Mouse (Mus musculus) left cerebral cortex, postnatal 36 days (tissue): ENCODE results near the gene Fam102b. TPM values are rescaled to one million over a fixed set of nuclear protein-coding genes. Genes with fewer than 3 reads are reported as not detected.

Experiments
- DNase-seq, 2 experiments: peaks; one replicate each; pipeline ENCODE4 v3.0.0; 2021 to 2022; ENCODE audit warnings: low spot score in 2 of 2, mixed read lengths in 1 of 2
- intact Hi-C: fragments of 180-260 bp; cut with DNase I; formaldehyde crosslinking; loops from one replicate; pipeline ENCODE4 v1.15.1; 2025
- total RNA-seq, 2 experiments: library from RNA; stranded (reverse); gene quantifications; 2 replicates each; pipeline ENCODE4 v1.2.3; 2021

Gene Fam102b
- total RNA-seq, 2 experiments from 2014 or later, result 33.3 to 36.6 TPM

DNA sequence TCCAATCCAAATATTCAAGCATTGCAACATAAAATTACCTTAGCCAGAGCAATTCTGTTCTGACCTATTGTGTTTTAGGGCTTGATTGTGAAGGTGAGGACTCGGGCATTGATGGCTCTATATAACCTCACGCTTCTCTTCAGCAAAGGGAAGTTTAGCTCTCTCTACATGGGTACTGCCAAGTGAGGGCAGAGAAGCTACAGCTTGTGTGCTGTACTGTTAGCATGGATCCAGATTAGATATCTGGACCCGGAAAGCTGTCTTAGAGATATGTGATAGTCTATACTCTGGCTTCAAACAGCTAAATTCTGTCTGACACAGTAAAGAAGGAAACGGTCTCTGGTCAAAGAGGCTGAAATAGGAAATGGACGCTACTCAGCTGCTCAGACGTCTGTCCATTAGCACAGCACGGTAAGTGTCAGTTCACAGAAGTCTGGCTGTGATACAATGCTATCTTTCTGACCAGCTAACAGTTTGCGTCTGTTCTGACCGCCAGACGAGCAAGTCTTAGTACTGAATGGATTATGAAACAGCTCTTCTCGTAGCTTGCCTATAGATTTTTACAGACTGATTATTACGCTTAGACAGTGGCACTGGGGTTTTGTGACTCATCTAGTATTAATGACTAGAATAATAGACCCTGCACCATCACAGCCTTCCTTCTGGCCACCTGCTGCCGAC, 53.3 kb downstream of the Fam102b start:
- intact Hi-C loops, result no loop called here
- DNase-seq, result no peak

DNA sequence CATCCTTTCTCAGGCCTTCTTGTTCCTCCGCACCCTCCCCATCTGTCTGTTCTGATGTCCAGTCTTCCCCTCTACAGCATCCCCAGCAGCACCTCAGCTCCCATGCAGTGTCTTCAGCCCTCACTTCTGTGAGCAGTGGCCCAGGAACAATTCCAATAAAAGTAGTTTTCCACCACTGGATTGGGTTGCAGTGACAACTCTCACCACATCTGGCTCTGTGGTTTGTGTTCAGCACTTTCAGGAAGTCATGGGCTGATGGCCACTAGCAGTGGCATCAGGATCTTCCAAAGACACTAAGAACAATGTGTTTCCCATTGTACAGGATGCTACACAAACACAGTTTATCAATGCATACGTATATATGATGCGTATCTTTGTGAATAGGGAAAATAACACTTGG, 61.4 kb downstream of the Fam102b start:
- intact Hi-C loops, result no loop called here
- DNase-seq, result no peak

DNA sequence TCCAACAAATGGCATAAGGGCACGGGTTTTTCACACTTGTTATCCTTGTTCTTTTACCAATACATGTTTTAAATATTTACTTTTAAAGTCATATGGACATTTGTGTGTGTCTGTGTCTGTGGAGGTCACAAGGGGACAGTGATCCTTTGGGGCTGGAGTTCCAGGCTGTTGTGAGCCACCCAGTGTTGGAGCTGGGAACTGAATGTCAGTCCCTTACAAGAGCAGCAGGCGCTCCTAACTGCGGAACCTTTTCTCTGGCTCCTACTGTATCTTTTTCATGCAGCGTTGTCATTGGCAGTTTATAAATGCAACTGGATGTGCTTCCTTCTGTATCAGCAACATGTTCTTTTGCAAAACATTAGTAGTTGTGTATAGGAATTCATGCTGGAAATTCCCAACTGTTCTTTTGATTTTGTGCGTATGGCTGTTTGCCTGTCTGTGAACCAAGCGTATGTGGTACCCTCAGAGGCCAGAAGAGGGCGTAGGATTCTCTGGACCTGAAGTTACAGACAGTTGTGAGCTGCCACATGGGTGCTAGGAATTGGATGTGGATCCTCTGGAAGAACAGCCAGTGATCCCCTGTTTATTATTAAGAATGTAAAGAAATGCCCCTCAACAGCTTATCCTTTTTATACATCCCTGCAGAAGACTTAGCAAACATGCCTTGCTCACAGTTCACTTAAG, 62.9 kb downstream of the Fam102b start:
- DNase-seq, result no peak
- intact Hi-C loops, result no loop called here

DNA sequence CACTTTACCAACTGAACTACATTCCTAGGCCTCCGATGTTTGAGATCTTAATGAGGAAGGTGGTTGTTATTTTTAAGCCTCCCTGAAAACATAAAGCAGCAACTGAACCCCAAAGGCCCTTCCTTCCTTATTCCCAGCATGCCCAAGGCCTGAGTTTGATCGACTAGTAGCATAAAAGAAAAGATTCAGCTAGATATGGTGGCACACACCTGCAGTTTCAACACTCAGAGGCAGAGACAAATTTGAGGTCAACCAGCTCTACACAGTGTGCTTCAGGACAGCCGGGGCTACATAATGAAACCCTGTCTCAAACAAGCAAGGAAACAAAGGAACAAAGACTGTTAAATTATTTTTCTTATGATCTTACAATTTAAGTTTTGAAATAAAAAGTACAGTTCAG, 63.6 kb downstream of the Fam102b start:
- intact Hi-C loops, result no loop called here
- DNase-seq, result no peak

DNA sequence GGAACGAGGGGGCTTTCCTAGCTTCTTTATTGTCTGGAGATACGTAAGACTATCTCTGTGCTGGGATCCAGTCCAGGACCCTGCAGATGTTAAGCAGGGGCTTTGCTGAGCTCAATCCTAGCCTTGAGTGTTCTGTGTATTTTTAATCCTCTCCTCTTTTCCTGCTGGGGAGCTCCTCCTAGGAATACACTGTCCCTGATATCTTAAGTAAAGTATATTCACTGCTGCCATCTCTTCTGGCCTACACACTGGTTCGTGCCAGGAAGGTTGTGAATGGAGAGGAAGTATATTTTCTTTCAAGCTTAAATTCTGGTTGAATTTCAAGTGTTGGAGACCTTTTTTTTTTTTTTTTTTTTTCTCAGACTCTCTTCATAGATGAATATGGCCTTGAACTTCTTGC, 64.1 kb downstream of the Fam102b start:
- DNase-seq, result no peak
- intact Hi-C loops, result no loop called here

DNA sequence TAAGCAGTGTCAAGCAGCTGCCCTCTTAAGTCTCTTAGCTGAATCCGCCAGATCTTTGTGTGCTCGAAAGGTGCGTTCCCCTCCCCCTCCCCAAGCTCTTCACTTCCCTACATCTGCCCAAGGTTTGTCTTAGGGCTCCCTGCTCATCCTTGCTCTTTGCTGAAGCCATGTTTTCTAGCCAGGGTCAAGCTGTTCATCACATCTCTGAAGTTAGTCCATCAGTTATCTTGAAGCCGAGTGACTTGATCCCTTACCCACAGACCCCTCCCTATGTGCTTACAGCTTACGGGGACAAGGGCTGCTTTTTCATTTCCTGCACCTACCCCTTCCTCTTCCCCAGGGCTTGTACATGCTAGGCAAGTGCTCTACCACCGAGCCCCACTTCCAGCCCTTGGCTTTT, 65.8 kb downstream of the Fam102b start:
- intact Hi-C loops, result no loop called here
- no peak for DNase-seq

DNA sequence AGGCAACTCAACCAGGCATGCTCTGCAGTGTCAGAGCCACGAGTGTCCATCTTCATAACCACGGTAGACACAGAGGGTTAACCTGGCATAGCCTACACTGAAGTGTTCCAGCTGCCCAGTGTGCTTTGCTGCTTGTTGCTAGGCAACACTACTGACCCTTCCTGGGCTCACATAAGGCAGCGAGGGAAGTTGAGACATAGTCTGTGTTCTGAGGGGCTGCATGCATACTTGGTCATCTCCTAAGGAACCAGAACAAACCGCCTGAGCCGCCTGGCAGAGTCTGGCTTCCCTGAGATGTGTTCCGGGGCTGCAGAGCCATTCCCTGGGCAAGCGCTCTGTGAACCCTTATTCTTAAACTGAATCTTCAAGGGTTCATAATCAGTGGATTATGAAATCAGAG, 66.2 kb downstream of the Fam102b start:
- intact Hi-C loops, result no loop called here
- no peak for DNase-seq

DNA sequence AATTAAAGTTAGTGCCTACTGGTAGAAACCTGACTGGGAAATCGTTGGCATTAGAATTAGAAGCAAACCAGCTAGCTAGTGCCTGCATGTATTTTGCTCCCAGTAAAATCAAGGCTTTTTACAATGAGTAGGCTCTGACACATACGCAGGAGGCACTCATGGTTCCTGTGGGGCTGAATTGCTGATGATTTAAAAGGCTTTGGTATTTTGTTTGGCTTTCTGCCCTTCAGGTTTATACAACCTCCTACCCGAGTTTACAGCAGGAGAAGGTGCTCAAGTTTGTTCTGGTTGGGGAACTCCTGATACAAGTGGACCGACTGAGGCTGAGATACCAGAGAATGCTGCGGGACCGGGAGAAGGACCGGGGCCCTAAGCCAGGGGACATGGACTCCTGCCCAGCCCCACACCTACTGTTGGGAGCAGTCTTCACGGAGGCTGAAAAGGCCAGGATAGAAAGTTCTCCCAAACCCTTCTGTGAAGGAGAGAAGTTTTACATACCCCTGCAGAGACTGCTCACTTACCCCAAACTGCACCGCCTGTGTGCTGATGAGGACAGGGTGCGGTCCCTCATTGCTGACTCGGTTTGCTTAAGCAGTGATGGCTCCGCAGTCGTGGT, 67.6 kb downstream of the Fam102b start:
- intact Hi-C loops, result no loop called here
- DNase-seq, result no peak

DNA sequence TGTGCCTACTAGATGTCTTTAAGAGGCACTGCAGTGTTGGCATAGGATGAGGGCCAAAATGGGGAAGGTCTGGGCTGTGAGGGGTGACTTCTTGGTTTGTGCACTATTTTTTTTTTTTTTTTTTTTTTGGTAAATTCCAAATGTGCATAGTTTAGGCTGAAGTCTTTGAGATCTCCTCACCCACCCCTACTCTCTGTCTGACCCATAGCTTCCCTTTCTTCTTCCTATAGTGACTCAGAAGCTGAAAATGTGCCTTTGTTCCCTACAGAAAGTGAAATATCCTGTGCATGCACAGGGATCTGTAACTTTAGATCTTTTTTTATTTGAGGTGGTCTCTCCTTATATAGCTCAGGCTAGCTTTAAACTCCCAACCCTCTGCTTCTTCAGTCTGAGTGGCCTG, 69.4 kb downstream of the Fam102b start:
- intact Hi-C loops, result no loop called here
- DNase-seq, result no peak

DNA sequence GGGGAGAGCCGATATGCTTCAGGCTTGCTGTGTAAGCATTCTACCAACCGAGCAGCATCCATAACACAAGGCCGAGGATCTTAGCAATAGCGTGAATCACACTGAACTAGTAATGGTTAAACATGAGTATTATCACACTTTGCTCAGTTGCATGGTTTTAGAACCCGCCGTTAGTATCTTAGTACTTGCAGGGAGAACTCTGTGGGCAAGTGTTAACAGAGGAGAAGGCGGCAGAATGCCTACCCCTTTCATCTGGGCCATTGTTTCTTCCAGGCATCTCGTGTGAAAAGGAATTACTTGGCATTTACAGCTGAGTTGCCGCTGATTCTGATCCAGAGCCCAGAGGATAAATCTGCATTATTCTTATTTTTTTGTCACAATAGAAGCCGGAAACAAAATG, 86.4 kb downstream of the Fam102b start:
- DNase-seq, result no peak
- intact Hi-C loops, result no loop called here

DNA sequence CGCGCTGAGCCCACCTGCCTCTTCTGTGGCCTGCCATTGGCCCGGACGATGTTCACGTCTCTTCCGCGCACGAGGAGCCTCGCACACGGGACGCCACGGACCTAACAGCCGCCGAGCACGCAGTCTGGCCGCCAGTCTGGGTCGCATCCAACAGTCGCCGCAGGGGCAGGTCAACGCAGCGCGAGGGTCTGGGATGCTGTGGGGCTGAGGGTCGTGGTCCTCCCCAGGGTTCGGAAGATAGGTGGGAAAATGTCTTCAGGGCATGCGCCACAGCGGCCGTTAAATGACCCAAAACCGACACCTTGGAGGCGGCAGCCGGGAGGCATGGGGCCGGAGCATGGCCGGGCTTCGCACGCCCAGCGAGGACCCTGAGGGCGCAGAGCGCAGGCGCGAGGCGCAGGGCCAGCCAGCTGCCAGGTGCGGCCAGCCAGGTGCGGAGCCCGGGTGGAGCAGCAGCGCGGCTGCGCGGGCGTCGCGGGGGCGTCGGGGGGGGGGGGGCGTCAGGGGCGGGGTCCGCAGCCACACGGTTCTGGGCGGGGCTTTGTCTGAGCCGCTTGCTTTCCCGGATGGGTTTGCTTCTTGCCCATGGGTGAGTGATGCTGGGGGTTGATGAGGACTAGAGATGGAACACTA, 87.3 kb downstream of the Fam102b start, which contains the start of gene Gm9857:
Gene Gm9857, minus strand, starts transcription at position 445 of the 633 bp plus-strand sequence.
- intact Hi-C loops, result no loop called here
- no peak for DNase-seq

DNA sequence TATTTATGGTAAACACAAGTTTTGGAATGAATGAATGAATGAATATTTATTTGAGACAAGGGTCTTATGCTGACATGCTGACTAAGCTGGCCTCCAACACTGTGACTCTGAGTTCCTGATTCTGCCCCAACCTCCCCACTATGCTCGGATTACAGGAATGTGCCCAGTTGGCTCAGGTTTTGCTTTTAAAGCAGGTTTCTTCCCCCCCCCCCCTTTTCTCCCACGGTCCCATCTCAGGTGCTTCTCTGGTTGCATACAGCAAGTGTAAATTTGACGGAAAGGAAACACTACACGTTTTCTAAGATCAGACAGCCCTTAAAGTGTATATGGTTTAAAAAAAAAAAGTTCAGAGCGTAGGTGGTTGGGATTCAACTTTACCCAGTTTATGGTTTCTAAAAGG, 87.8 kb downstream of the Fam102b start, which contains the start of gene Henmt1:
Gene Henmt1, plus strand, starts transcription at position 301 of the 400 bp plus-strand sequence.
- intact Hi-C loops, result no loop called here
- no peak for DNase-seq

DNA sequence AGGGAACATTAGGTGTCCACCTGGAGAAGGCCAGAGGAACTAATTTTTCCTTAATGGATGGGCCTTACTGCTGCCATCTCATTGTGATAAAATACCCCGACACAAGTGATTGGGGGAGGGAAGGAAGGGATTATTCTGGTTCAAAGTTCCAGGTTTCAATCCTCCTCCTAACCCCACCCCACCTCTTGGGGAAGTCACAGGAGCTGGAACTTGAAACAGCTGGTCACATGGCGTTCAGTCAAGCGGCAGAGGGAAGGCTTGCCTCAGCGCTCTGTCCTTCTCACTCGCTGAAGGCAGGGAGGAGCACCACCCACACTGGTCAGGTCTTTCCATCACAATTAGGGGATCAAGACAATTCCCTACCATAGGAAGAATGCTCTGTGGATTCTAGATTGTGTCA, 88.7 kb downstream of the Fam102b start:
- intact Hi-C loops, result no loop called here
- DNase-seq, result no peak

DNA sequence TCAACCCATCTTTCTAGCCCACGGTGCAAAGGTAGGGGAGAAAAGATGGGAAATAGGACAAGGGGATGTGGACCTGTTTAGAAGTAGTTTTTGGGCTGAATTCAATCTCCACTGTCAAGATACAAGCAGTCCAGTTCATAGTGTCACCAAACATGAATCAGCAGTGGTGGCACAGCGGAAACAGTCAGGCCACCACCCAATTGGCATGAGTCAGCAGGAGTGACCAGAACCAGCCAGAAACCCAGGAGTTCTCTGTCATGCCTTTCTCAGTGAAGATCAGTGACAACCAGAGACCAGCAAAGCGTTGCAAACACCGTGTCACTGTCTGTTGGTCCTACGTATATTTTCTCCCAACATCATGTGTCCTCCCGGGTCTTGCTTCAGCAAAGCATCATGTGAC, 93.8 kb downstream of the Fam102b start:
- intact Hi-C loops, result no loop called here
- no peak for DNase-seq

DNA sequence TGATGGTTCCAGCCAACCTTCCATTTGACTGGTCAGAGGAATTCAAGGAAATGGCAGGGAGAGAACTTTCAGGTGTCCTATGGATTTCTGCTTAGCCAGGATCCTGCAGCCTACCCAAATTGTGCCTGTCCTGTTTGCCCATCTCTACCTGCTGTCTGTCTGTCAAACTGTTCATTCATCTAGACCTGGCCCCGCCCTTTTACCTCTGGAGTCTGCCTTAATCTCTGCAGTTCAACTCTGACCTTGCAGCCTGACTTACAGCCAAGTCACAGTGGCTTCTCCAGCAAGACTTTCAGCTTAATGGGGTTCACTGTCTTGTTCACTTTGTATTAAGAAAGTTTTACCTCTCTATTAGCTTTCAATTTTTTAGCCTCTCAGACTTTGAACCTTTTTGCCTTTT, 101.1 kb downstream of the Fam102b start:
- DNase-seq, result no peak
- intact Hi-C loops, result no loop called here

DNA sequence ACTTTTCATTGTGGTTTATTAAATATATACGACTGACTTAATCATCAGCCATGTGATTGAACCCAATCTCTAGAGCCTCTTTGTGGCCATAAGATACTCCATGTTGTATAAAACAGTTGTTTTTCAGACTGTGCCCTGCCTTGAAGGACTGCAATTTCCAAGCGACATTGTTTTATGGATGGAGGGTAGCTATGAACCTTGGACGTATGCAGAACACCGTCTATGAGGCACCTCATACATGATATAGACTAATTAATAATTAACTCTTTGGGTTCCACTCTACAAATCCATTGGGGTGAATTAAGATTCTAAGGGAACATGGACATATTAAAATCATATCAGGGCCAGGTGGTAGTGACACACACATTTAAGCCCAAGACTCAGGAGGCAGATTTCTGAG, 101.7 kb downstream of the Fam102b start:
- no peak for DNase-seq
- intact Hi-C loops, result no loop called here

DNA sequence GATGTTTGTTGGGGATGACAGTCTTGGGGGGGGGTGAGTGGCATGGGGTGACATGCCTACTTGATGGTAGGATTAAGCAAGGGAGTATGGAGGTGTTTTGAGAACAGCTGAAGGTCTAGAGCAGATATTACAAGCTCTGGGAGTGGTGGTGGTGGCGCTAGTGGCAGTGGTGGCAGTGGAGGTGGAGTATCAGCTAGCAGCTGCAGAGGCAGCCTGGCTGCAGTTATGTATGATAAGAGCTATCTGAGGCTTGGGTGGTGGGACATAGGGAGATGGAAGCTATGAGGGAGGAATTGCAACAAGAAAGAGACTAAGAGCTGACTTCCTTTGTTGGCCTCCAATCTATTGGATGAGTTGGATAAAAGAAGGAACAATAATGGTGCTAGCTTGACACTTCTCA, 105.6 kb downstream of the Fam102b start:
- intact Hi-C loops, result no loop called here
- no peak for DNase-seq
